Mouse (Mus musculus): ENCODE data around the gene Adh4. TPM values are rescaled to one million over a fixed set of nuclear protein-coding genes. Genes with fewer than 3 reads are reported as not detected.

Adh4 gene
- polyA plus RNA-seq, 1 experiment = not detected

GRCm38 (mm10) chr3:138407920-138408319 is 7.3 kb upstream of the Adh4 start:
- Histone ChIP-seq H3K4me1 (ENCODE audit: control insufficient read depth, insufficient read depth, low read length) (no peaks in the 10 kb centered on the region), H3K4me3 (ENCODE audit: insufficient read depth, low read length) (no peak overlapping the region), H3K27ac (ENCODE audit: insufficient read depth, low read length) (no peak overlapping the region)
- no peak for TF ChIP-seq POLR2A (IDR thresholded peaks at IDR 0.05; ENCODE audit: low read depth, low read length)
- TF ChIP-seq CTCF (IDR thresholded peaks at IDR 0.05; ENCODE audit: borderline replicate concordance, insufficient read depth, low read length) = no peak

- Histone ChIP-seq H3K4me3 (ENCODE audit: insufficient read depth, low read length) (no peak overlapping the region), H3K27ac (ENCODE audit: insufficient read depth, low read length) (no peak overlapping the region), H3K4me1 (ENCODE audit: control insufficient read depth, insufficient read depth, low read length) (no peaks in the 10 kb centered on the region)
- TF ChIP-seq CTCF (IDR thresholded peaks at IDR 0.05; ENCODE audit: borderline replicate concordance, insufficient read depth, low read length) (no peak), POLR2A (IDR thresholded peaks at IDR 0.05; ENCODE audit: low read depth, low read length) (no peak)
Observed at GRCm38 (mm10) chr3:138409585-138409984, 5.7 kb upstream of the Adh4 start.

GRCm38 (mm10) chr3:138410211-138410610 is 5.1 kb upstream of the Adh4 start:
- no peak for TF ChIP-seq POLR2A (IDR thresholded peaks at IDR 0.05; ENCODE audit: low read depth, low read length)
- no peak overlapping the region for H3K4me3 ChIP-seq (ENCODE audit: insufficient read depth, low read length)

GRCm38 (mm10) chr3:138419369-138419768 is 4.1 kb downstream of the Adh4 start:
- Histone ChIP-seq H3K4me3 (ENCODE audit: insufficient read depth, low read length) (no peak overlapping the region), H3K4me1 (ENCODE audit: control insufficient read depth, insufficient read depth, low read length) (no peaks in the 10 kb centered on the region; the same call in 1 of the 2 replicates), H3K27ac (ENCODE audit: insufficient read depth, low read length) (no peak overlapping the region)
- TF ChIP-seq CTCF (IDR thresholded peaks at IDR 0.05; ENCODE audit: borderline replicate concordance, insufficient read depth, low read length) (no peak), POLR2A (IDR thresholded peaks at IDR 0.05; ENCODE audit: low read depth, low read length) (no peak)

More at GRCm38 (mm10) chr3:138410211-138410610, 5.1 kb upstream of the Adh4 start:
- Histone ChIP-seq H3K4me1 (ENCODE audit: control insufficient read depth, insufficient read depth, low read length) (no peaks in the 10 kb centered on the region), H3K27ac (ENCODE audit: insufficient read depth, low read length) (no peak overlapping the region)

GRCm38 (mm10) chr3:138420385-138420784 is 5.1 kb downstream of the Adh4 start:
- no peak overlapping the region for H3K27ac ChIP-seq (ENCODE audit: insufficient read depth, low read length)
- no peak for TF ChIP-seq POLR2A (IDR thresholded peaks at IDR 0.05; ENCODE audit: low read depth, low read length)
- no peak for TF ChIP-seq CTCF (IDR thresholded peaks at IDR 0.05; ENCODE audit: borderline replicate concordance, insufficient read depth, low read length)

GRCm38 (mm10) chr3:138423664-138424063 is 8.4 kb downstream of the Adh4 start:
- Histone ChIP-seq H3K4me1 (ENCODE audit: control insufficient read depth, insufficient read depth, low read length) (no peaks in the 10 kb centered on the region), H3K27ac (ENCODE audit: insufficient read depth, low read length) (no peak overlapping the region), H3K4me3 (ENCODE audit: insufficient read depth, low read length) (no peak overlapping the region)
- TF ChIP-seq CTCF (IDR thresholded peaks at IDR 0.05; ENCODE audit: borderline replicate concordance, insufficient read depth, low read length) (no peak), POLR2A (IDR thresholded peaks at IDR 0.05; ENCODE audit: low read depth, low read length) (no peak)

More at GRCm38 (mm10) chr3:138420385-138420784, 5.1 kb downstream of the Adh4 start:
- no peak overlapping the region for H3K4me3 ChIP-seq (ENCODE audit: insufficient read depth, low read length)
- no peaks in the 10 kb centered on the region; the same call in 1 of the 2 replicates for H3K4me1 ChIP-seq (ENCODE audit: control insufficient read depth, insufficient read depth, low read length)

GRCm38 (mm10) chr3:138424247-138424646 is 9.0 kb downstream of the Adh4 start:
- no peak overlapping the region for H3K27ac ChIP-seq (ENCODE audit: insufficient read depth, low read length)
- TF ChIP-seq CTCF (IDR thresholded peaks at IDR 0.05; ENCODE audit: borderline replicate concordance, insufficient read depth, low read length) (no peak), POLR2A (IDR thresholded peaks at IDR 0.05; ENCODE audit: low read depth, low read length) (no peak)
- H3K4me3 ChIP-seq (ENCODE audit: insufficient read depth, low read length) = no peak overlapping the region
- no peaks in the 10 kb centered on the region for H3K4me1 ChIP-seq (ENCODE audit: control insufficient read depth, insufficient read depth, low read length)

GRCm38 (mm10) chr3:138430360-138430976 is 15.2 kb downstream of the Adh4 start:
- TF ChIP-seq CTCF (IDR thresholded peaks at IDR 0.05; ENCODE audit: borderline replicate concordance, insufficient read depth, low read length) = no peak
- TF ChIP-seq POLR2A (IDR thresholded peaks at IDR 0.05; ENCODE audit: low read depth, low read length) = no peak
- Histone ChIP-seq H3K4me3 (ENCODE audit: insufficient read depth, low read length) (no peak overlapping the region), H3K27ac (ENCODE audit: insufficient read depth, low read length) (no peak overlapping the region), H3K4me1 (ENCODE audit: control insufficient read depth, insufficient read depth, low read length) (no peaks in the 10 kb centered on the region)

GRCm38 (mm10) chr3:138431835-138432234 is 16.6 kb downstream of the Adh4 start:
- H3K27ac ChIP-seq (ENCODE audit: insufficient read depth, low read length) = no peak overlapping the region

GRCm38 (mm10) chr3:138438716-138439115 is 23.4 kb downstream of the Adh4 start:
- TF ChIP-seq CTCF (IDR thresholded peaks at IDR 0.05; ENCODE audit: borderline replicate concordance, insufficient read depth, low read length) = no peak
- TF ChIP-seq POLR2A (IDR thresholded peaks at IDR 0.05; ENCODE audit: low read depth, low read length) = no peak
- no peak overlapping the region for H3K27ac ChIP-seq (ENCODE audit: insufficient read depth, low read length)
- no peaks in the 10 kb centered on the region for H3K4me1 ChIP-seq (ENCODE audit: control insufficient read depth, insufficient read depth, low read length)
- H3K4me3 ChIP-seq (ENCODE audit: insufficient read depth, low read length) = no peak overlapping the region

More at GRCm38 (mm10) chr3:138431835-138432234, 16.6 kb downstream of the Adh4 start:
- Histone ChIP-seq H3K4me3 (ENCODE audit: insufficient read depth, low read length) (no peak overlapping the region), H3K4me1 (ENCODE audit: control insufficient read depth, insufficient read depth, low read length) (no peaks in the 10 kb centered on the region)
- TF ChIP-seq POLR2A (IDR thresholded peaks at IDR 0.05; ENCODE audit: low read depth, low read length) = no peak
- no peak for TF ChIP-seq CTCF (IDR thresholded peaks at IDR 0.05; ENCODE audit: borderline replicate concordance, insufficient read depth, low read length)
